Mouse (Mus musculus) thymus, adult 18-20 months (tissue): ENCODE results near the gene Lkaaear1.

Source experiments
- DNase-seq, 2 experiments: peaks; one replicate each; pipeline ENCODE4 v3.0.0; 2022; ENCODE audit warnings: mixed read lengths in 2 of 2

The Lkaaear1 gene

GRCm38 (mm10) chr2:181698241-181698640, at the start of gene Lkaaear1:
Gene Lkaaear1, minus strand, starts transcription at chr2:181698442.
- no peak for DNase-seq

GRCm38 (mm10) chr2:181730051-181730450, 31.8 kb upstream of the Lkaaear1 start:
- peak; percentile 13 to 27 for DNase-seq

DNA sequence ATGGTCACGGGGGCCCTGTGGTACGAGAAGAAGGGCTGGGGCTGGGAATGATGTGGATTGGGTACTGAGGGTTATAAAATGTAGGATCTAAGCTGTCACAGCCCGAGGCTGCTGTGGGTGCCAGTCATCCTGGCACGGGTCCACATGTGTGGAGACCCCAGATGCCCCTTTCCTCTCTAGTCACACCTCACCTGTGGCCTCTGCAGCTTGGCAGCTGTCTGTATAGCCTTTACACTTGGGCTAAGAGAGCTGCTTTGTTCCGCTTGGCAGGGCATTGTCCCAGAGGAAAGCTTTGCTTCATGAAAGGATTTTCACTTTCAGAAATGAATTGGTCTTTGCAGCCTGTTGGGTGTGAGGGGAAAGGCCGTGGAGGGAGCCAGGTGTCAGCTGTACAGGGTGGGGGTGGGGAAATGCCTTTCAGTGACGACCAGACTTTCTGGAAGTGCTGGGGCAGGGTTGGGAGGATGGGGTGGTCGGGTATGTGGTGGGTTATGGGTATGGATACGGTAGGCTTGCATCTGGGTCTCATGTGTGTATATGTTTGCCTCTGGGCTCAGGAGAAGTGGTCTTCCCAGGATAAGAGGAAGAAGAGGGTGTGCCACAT, 29.5 kb upstream of the Lkaaear1 start:
- no peak for DNase-seq

DNA sequence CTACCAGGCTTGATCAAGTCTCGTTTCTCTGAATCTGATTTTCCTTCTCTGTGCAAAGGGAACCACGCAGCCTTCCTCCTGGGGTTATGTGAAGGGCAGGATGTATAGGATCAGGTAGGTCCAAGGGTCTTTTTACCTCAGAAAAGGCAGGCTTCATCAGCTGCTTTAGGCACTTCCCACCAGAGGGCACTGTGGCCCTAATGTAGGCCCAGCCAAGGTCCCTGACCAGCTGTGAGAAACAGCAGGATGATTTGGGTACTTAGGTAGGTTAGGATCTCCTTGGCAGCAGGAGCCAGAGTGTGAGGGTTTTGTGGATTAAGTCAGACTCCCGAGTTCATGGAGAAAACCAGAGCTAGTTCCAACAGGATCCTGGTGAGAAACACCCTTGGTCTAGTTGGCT, 24.0 kb upstream of the Lkaaear1 start:
- no peak for DNase-seq

- DNase-seq: no peak
These were observed 23.0 kb upstream of the Lkaaear1 start for GRCm38 (mm10) chr2:181721200-181721599.

GRCm38 (mm10) chr2:181720061-181720460, 21.8 kb upstream of the Lkaaear1 start:
- DNase-seq: no peak

- DNase-seq: no peak
These were observed 18.7 kb upstream of the Lkaaear1 start for GRCm38 (mm10) chr2:181716991-181717390.

DNA sequence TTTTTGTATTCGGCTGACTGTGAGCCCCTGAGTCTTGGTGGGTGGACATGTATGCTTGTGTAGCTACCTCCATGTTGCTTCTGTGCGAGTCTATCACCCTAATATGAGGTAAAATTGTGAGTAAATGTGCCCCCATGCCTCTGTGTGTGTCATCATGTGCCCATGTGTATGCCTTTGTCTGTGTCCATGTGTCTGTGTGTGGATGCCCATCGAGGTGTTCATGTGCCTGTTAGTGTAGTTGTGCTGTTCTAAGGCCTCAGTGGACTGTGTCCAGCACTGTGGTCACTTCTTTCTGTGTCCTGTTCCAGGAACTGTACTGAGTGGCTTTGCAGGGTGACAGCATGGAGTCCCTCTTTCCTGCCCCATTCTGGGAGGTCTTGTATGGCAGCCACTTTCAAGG, 17.1 kb upstream of the Lkaaear1 start:
- DNase-seq: no peak

DNA sequence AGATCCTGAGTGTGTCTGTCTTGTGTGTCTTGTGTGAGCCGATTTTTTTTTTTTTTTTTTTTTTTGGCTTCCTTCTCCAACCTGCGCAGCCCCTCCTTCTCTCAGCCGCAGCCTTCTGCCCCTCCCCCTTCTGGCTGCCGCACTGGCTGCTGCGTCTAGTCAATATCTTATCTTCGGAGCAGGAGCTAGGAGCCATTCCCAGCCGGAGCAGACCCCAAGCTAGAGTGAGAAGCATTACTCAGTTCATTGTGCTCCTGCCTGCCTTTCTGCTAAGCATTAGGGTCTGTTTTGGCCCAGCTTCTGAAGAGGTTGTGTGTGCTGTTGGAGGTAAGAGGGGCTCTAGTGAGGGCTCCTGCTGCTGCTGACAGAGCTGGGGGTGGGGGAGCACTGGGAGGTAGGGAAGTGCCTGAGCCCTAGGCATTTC, 16.7 kb upstream of the Lkaaear1 start, which contains the start of gene Oprl1:
TSS of gene Oprl1 (plus strand) at position 114 of the 424 bp plus-strand sequence.
- DNase-seq: no peak

- no peak for DNase-seq
These were observed 15.5 kb upstream of the Lkaaear1 start for GRCm38 (mm10) chr2:181713749-181714148.

GRCm38 (mm10) chr2:181706668-181707067, 8.4 kb upstream of the Lkaaear1 start:
- DNase-seq: no peak

DNA sequence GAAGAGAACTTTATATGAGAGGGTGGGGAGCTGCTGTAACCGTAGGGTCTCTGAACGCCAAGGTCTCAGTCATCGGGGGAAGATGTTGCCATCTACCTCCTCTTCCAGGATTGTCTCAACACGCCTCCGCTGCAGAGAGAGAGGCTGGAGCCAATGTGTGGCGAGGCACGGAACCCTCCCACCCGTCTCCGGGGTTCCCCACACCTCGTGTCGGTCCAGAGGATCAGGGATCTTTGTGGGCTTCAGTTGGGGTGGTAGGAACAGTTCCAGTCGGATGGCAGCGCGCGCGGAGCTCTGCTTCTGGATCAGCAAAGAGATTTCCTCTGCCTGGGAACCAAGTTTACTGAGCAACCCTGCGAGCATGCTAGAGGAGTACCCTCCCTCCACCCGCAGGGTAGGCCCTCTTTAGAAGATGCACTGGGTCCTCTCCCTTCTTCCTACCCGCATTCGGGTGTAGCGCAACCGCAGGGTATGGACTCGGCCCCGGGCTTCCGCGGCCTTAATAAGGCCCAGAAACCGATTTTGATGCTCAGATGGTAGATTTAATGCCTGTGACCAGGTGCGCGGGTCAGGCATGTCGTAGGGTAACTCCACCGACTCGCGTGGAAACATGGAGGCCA, 1.3 kb downstream of the Lkaaear1 start:
- DNase-seq: no peak

GRCm38 (mm10) chr2:181695776-181696175, 2.5 kb downstream of the Lkaaear1 start:
- DNase-seq: no peak

- DNase-seq: no peak
These were observed 3.7 kb downstream of the Lkaaear1 start for GRCm38 (mm10) chr2:181694581-181694980.

DNA sequence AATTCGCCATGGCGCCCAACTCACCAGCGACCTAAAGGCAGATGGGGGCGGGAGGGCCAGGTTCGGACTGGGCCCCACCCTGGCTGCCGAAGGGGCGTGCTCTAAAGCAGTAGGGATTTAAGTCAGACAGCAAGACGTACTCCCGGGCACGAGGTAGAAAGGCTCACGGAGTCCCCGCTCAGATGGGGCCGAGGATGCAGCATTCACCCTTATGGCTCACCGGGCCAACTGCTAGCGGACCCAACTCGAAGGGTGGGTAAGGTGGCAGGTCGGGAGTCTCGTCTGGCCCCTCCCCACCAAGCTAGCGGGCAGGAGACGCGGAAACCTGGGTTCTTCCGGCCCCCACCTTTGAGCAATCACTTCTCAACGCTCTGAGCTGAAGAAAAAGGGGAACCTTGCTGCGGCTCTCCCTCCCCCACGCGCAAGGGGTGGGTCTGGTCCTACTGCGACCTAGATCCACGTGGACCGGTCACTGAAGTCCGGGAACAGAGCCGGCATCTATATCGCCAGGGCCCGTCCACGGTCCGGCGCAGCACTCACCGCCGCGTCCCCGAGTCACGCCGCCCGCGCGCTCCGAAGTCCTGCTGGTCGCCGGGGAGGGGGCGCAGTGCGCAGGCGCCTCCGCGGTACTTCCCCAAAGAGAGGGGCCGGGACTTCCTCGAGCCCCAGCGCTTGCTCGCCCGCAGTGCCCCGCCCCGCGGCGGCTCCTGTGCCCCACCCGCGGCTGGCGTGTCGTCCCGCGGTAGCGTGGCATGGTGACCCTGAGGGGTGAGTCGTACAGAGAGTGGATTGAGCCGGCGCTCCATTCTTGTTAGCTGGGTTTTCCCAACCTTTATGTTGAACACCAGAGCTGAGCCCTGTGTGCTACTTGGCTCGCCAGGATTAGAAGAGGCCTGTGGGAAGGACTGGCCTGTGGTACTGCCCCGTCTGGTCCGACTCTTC, 4.6 kb downstream of the Lkaaear1 start, which contains the start of gene Rgs19:
TSS of gene Rgs19 (minus strand) at position 639 of the 942 bp plus-strand sequence.
- peak; percentile 84 to 86 for DNase-seq

GRCm38 (mm10) chr2:181692304-181692703, 5.9 kb downstream of the Lkaaear1 start:
- no peak for DNase-seq

DNA sequence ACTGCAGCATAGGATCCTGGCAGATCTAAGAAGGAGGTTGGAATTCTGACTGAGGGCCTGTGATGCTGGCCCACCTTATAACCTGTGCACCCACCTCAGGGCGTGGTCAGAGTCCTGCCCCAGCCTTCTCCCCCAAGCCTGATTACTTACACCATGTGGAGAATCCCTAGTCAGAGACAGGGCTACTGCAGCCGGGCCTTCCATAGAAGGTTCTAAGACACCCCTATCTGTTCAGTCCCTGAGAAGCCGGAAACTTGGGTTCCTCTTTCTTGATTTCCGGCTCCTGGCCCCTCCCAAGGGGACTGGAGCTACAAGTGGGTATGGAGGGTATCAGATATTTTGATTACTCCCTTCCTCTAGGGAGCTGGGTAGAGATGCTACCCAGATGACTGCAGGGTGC, 6.7 kb downstream of the Lkaaear1 start:
- DNase-seq: no peak

DNA sequence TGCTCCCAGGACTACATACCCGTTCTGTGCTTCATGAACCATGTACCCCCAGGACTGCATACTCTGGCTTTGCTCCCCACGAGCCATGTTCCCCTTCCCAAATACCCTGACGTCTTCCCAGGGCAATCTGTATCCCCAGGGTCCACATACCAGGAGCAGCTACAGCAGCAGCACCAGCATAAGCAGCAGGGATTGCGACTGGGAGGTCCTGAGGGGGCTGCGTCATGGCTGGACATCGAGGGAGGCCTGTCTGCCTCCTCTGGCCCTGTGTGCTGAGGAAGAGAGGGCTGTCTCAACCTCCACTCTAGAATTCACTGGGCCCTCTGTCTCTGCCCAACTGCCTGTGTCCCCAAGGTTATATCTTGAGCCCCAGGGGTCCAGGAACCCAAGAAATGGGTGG, 7.2 kb downstream of the Lkaaear1 start:
- DNase-seq: no peak

GRCm38 (mm10) chr2:181689466-181690160, 8.6 kb downstream of the Lkaaear1 start:
- DNase-seq: no peak

- DNase-seq: no peak
These were observed 10.7 kb downstream of the Lkaaear1 start for GRCm38 (mm10) chr2:181687586-181687985.

- no peak for DNase-seq
These were observed 12.6 kb downstream of the Lkaaear1 start for GRCm38 (mm10) chr2:181685686-181686085.

GRCm38 (mm10) chr2:181684713-181685112, 13.5 kb downstream of the Lkaaear1 start:
- DNase-seq: no peak

DNA sequence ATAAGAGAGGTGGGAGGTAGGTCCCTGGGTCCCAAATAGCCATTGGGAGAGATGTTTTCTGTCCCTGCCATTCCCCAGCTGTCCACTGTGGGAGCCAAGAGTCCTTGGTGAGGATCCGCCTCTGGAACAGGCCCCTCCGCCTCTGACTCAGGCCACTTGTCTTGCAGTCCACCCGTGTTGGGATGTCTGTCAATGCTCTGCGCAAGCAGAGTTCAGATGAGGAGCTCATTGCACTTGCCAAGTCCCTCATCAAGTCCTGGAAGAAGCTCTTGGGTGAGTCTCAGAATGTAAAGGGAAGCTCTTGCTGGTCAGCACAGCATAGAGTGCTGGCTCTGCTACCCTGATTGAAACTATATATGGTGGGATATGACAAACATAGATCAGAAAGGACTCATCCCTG, 14.9 kb downstream of the Lkaaear1 start:
- DNase-seq: no peak
